Mouse (Mus musculus) hindbrain, embryonic 13.5 days (tissue): ENCODE results near the gene Tenm2. TPM values are rescaled to one million over a fixed set of nuclear protein-coding genes. Genes with fewer than 3 reads are reported as not detected.

ENCODE experiments used
- ATAC-seq: fragments of 200-750 bp; cut with Nextera tagmentation; 2 replicates; pipeline ENCODE4 v1.8.0; 2017; ENCODE audit warnings: moderate TSS enrichment; ENCODE audit not compliant: low FRiP score
- H3K27ac ChIP-seq: fragments of 300-500 bp; sonication (generic); 2 replicates; pipeline ENCODE4 v1.5.1; 2015; ENCODE audit warnings: inconsistent platforms, mild to moderate bottlenecking, moderate library complexity
- H3K27me3 ChIP-seq: fragments of 300-500 bp; sonication (generic); 2 replicates; pipeline ENCODE4 v1.6.1; 2015; ENCODE audit warnings: mild to moderate bottlenecking, inconsistent platforms
- H3K36me3 ChIP-seq: fragments of 300-500 bp; sonication (generic); 2 replicates; pipeline ENCODE4 v1.6.1; 2015; ENCODE audit warnings: mild to moderate bottlenecking, inconsistent platforms
- H3K4me1 ChIP-seq: fragments of 300-500 bp; sonication (generic); replicated peaks from 2 replicates; pipeline ENCODE4 v1.6.1; 2015; ENCODE audit warnings: inconsistent platforms
- H3K4me2 ChIP-seq: fragments of 300-500 bp; sonication (generic); 2 replicates; pipeline ENCODE4 v1.6.1; 2015; ENCODE audit warnings: inconsistent platforms, mild to moderate bottlenecking, moderate library complexity
- H3K4me3 ChIP-seq: fragments of 300-500 bp; sonication (generic); 2 replicates; pipeline ENCODE4 v1.5.1; 2015; ENCODE audit warnings: mild to moderate bottlenecking, inconsistent platforms
- H3K9ac ChIP-seq: fragments of 300-500 bp; sonication (generic); 2 replicates; pipeline ENCODE4 v1.6.1; 2015; ENCODE audit warnings: mild to moderate bottlenecking, inconsistent platforms
- H3K9me3 ChIP-seq: fragments of 300-500 bp; sonication (generic); 2 replicates; pipeline ENCODE4 v1.6.1; 2016; ENCODE audit warnings: inconsistent platforms
- WGBS: fragments of 180-500 bp; shearing (Covaris S2); methylation state at CpG from one replicate; pipeline ENCODE4 v1.1.7; 2015; 5-methylcytosine and 5-hydroxymethylcytosine counted together
- polyA plus RNA-seq: library from polyadenylated mRNA; unstranded; fragments of >200 nt; fragmentation: Nextera tagmentation; extraction: Ambion mirVana; gene quantifications from 2 replicates; pipeline ENCODE4 v1.2.1, GENCODE M21; 2015

Gene Tenm2
- polyA plus RNA-seq, 1 experiment from 2014 or later, result 29.4 TPM

DNA sequence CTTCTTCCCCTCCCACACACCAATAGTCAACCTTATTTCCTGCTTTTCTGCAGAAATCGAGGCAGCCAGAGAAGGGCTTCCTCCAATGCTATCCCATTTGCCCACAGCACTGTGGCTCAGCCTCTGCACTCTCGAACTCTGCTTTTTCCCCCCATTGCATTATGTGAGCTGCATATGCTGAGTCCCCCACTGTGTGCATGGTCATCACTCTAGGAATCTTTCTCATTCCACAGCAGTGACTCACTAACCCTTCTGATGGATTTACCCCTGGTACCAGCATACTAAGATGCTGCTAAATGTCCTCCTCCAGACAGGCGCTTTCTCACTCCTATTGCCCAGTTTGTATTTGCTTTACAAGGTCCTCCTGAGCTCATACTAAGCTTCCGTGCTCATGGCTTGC, 1222.6 kb downstream of the Tenm2 start:
- H3K9me3 ChIP-seq, result no peaks in the 10 kb centered on the region
- peaks cover 17% of the 10 kb centered on the region for H3K36me3 ChIP-seq
- no peak overlapping the region for H3K9ac ChIP-seq
- 88% methylated on average over 4 of the region's 4 CpGs for WGBS
- H3K27ac ChIP-seq, result no peak overlapping the region
- no peak for ATAC-seq
- peaks cover 15% of the 10 kb centered on the region for H3K4me1 ChIP-seq
- no peaks in the 10 kb centered on the region for H3K27me3 ChIP-seq
- H3K4me2 ChIP-seq, result no peak overlapping the region
- H3K4me3 ChIP-seq, result no peak overlapping the region

- peak; percentile 86 for ATAC-seq
- WGBS, result 32% methylated on average over 11 of the region's 11 CpGs
- H3K27ac ChIP-seq, result peak overlapping the region; percentile 71
These were observed 1226.2 kb downstream of the Tenm2 start for GRCm38 (mm10) chr11:36009281-36010208.

GRCm38 (mm10) chr11:36002900-36003299, 1232.9 kb downstream of the Tenm2 start:
- H3K27ac ChIP-seq, result no peak overlapping the region
- ATAC-seq, result no peak
- no peak overlapping the region for H3K9ac ChIP-seq
- H3K4me2 ChIP-seq, result no peak overlapping the region
- peaks cover 30% of the 10 kb centered on the region for H3K4me1 ChIP-seq
- H3K4me3 ChIP-seq, result no peak overlapping the region
- 45% methylated on average over 4 of the region's 4 CpGs for WGBS
- 0 out of 2 replicates have a peak, but pooled peaks cover 9% of the 10 kb centered on the region for H3K27me3 ChIP-seq
- peaks cover 8% of the 10 kb centered on the region for H3K36me3 ChIP-seq
- no peaks in the 10 kb centered on the region for H3K9me3 ChIP-seq

More at GRCm38 (mm10) chr11:36009281-36010208, 1226.2 kb downstream of the Tenm2 start:
- H3K27me3 ChIP-seq, result 0 out of 2 replicates have a peak, but pooled peaks cover 6% of the 10 kb centered on the region
- peaks cover 15% of the 10 kb centered on the region for H3K4me1 ChIP-seq
- no peak overlapping the region for H3K9ac ChIP-seq
- no peak overlapping the region for H3K4me2 ChIP-seq
- no peak overlapping the region for H3K4me3 ChIP-seq
- H3K9me3 ChIP-seq, result no peaks in the 10 kb centered on the region
- peaks cover 27% of the 10 kb centered on the region for H3K36me3 ChIP-seq

- 0 out of 2 replicates have a peak, but pooled peaks cover 9% of the 10 kb centered on the region for H3K27me3 ChIP-seq
- ATAC-seq, result peak; percentile 88
- H3K9me3 ChIP-seq, result no peaks in the 10 kb centered on the region
- peaks cover 30% of the 10 kb centered on the region for H3K4me1 ChIP-seq
- peak overlapping the region; percentile 30; the same call in 1 of the 2 replicates for H3K27ac ChIP-seq
- peak overlapping the region; percentile 47 for H3K4me2 ChIP-seq
- H3K9ac ChIP-seq, result peak overlapping the region; percentile 54; the same call in 1 of the 2 replicates
- 5% methylated on average over 28 of the region's 28 CpGs for WGBS
- peaks cover 4% of the 10 kb centered on the region; the same call in 1 of the 2 replicates for H3K36me3 ChIP-seq
- H3K4me3 ChIP-seq, result peak overlapping the region; percentile 22; the same call in 1 of the 2 replicates
These were observed 1234.3 kb downstream of the Tenm2 start for GRCm38 (mm10) chr11:36001282-36001970.

DNA sequence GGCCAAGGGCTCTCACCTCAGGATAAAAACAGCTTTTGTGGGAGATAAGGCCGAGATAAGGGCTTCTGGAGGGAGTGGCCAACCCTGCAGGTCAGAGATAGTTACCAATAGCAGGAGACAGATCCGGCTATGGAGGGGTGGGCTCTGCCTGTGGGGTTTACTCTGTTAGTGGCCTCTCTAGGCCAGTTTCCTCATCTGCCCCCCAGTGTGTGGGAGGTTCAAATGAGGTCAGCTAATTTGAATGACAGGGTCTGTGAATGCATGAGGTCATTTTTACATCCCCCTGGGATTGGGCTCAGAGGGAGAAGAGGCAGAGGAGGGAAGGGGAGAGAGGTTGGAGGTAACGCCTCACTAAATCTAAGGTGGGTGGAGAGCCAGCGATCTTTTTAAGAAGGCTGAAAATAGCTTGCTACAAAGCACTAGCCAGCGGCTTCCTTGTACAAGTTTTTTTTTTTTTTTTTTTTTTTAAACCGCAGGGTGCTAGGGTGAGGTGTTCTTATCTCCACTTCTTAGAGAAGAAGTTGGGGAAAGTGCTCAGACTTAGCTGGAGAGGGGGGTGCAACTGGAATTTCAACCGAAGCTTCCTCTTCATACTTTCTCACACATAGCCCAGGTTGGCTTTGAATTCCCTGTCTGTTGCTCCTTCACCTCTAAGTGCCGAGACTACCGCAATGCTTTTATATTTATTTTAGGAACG, 1235.0 kb downstream of the Tenm2 start:
- peak overlapping the region; percentile 22; the same call in 1 of the 2 replicates for H3K4me3 ChIP-seq
- 0 out of 2 replicates have a peak overlapping the region, but pooled peaks have one; percentile 8 for H3K27ac ChIP-seq
- H3K9me3 ChIP-seq, result no peaks in the 10 kb centered on the region
- no peaks in the 10 kb centered on the region for H3K36me3 ChIP-seq
- peak overlapping the region; percentile 47 for H3K4me2 ChIP-seq
- 2% methylated on average over 10 of the region's 10 CpGs for WGBS
- H3K27me3 ChIP-seq, result 0 out of 2 replicates have a peak, but pooled peaks cover 9% of the 10 kb centered on the region
- peak; percentile 19; the same call in 1 of the 2 replicates for ATAC-seq
- H3K9ac ChIP-seq, result 0 out of 2 replicates have a peak overlapping the region, but pooled peaks have one; percentile 54
- peaks cover 30% of the 10 kb centered on the region for H3K4me1 ChIP-seq

DNA sequence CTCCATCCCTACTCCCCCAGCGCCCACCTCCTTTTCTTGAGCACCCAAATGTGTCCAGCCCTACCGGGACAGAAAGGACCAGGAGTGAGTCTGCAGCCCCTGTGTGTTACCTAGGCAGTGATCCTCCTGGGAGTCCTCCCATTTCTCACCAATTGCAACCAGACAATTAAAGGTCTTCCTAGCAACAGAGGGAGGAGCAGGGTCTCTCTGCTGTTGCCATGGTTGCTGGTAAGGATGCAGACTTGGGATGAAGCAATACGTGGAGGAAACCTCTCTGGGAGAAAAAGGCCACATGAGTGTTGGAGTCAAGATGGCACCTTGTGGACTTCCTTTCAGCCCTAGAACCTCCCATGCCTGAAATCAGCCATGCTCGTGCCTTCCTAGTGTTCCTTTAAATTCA, 1235.7 kb downstream of the Tenm2 start:
- 9% methylated on average over 4 of the region's 4 CpGs for WGBS
- Histone ChIP-seq H3K27ac (peak overlapping the region; percentile 35; the same call in 1 of the 2 replicates), H3K9me3 (no peaks in the 10 kb centered on the region; the same call in 1 of the 2 replicates), H3K9ac (no peak overlapping the region; the same call in 1 of the 2 replicates), H3K27me3 (0 out of 2 replicates have a peak, but pooled peaks cover 8% of the 10 kb centered on the region), H3K36me3 (no peaks in the 10 kb centered on the region), H3K4me3 (no peak overlapping the region), H3K4me1 (peaks cover 30% of the 10 kb centered on the region), H3K4me2 (peak overlapping the region; percentile 6; the same call in 1 of the 2 replicates)
- ATAC-seq, result 0 out of 2 replicates have a peak, but pooled peaks have one; percentile 32

DNA sequence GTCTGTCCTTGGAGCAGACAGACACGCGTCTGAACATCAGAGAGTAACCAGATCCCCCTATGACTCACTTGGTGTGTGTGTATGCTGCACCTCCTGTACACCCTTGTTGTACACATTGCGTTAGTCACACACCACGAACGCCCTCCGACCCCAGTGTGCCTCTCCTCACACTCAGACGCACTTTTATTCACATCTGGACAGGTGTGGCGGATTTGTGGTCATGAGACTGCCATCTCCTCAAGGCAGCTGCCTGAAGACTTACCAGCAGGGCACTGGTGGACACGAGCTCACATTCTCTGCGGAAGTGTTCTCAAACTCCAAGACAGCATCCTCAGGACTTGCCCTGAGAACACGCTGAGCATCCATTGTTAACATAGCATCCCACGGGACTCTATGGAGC, 1237.7 kb downstream of the Tenm2 start:
- Histone ChIP-seq H3K27me3 (0 out of 2 replicates have a peak, but pooled peaks cover 5% of the 10 kb centered on the region), H3K9me3 (no peaks in the 10 kb centered on the region; the same call in 1 of the 2 replicates), H3K4me2 (no peak overlapping the region), H3K9ac (no peak overlapping the region), H3K27ac (no peak overlapping the region), H3K4me1 (peaks cover 30% of the 10 kb centered on the region), H3K36me3 (no peaks in the 10 kb centered on the region), H3K4me3 (no peak overlapping the region)
- ATAC-seq, result no peak
- WGBS, result 85% methylated on average over 12 of the region's 12 CpGs

GRCm38 (mm10) chr11:35995310-35995709, 1240.5 kb downstream of the Tenm2 start:
- Histone ChIP-seq H3K27ac (no peak overlapping the region), H3K4me1 (peaks cover 9% of the 10 kb centered on the region), H3K9me3 (no peaks in the 10 kb centered on the region; the same call in 1 of the 2 replicates), H3K36me3 (no peaks in the 10 kb centered on the region), H3K9ac (no peak overlapping the region), H3K27me3 (no peaks in the 10 kb centered on the region), H3K4me2 (no peak overlapping the region), H3K4me3 (no peak overlapping the region)
- no peak for ATAC-seq

- Histone ChIP-seq H3K27me3 (peaks cover 4% of the 10 kb centered on the region; the same call in 1 of the 2 replicates), H3K27ac (no peak overlapping the region), H3K9me3 (no peaks in the 10 kb centered on the region; the same call in 1 of the 2 replicates), H3K36me3 (no peaks in the 10 kb centered on the region), H3K4me3 (no peak overlapping the region), H3K4me2 (no peak overlapping the region), H3K4me1 (no peaks in the 10 kb centered on the region), H3K9ac (no peak overlapping the region)
- no peak for ATAC-seq
- 76% methylated on average over 2 of the region's 2 CpGs for WGBS
These were observed 1243.9 kb downstream of the Tenm2 start for GRCm38 (mm10) chr11:35991846-35992245.

GRCm38 (mm10) chr11:35989967-35990366, 1245.8 kb downstream of the Tenm2 start:
- no peak overlapping the region for H3K9ac ChIP-seq
- ATAC-seq, result no peak
- WGBS, result 49% methylated on average over 4 of the region's 4 CpGs
- no peak overlapping the region for H3K4me2 ChIP-seq
- no peak overlapping the region for H3K4me3 ChIP-seq
- no peak overlapping the region for H3K27ac ChIP-seq
- H3K36me3 ChIP-seq, result no peaks in the 10 kb centered on the region
- H3K9me3 ChIP-seq, result no peaks in the 10 kb centered on the region
- peaks cover 9% of the 10 kb centered on the region for H3K4me1 ChIP-seq
- H3K27me3 ChIP-seq, result peaks cover 4% of the 10 kb centered on the region; the same call in 1 of the 2 replicates

DNA sequence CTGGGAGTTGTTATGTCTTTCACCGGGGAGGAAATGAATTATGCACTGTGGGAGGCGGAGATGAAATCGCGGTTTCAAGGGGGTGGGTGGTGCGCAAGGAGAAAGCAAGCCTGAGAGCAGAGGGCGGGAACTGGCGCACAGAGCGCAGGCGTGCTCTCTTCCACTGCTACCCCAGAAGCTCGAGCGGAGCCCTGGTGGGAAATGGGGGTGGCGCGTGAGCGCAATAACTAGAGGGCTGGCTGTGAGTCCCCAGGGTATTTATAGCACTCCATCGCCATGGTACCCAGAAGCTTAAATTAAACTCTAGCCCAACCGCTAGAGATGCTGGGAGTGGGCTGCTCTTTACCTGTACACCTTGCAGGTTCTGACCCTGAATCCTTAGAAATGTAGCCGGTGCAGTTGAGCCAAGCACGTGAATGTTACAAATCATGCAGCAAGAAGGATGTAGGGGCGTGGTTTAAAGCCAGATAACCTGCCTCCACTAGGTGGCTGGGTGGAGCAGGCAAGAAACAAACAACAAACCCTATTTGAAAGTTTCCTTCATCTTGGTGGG, 1249.8 kb downstream of the Tenm2 start:
- peak overlapping the region; percentile 64 for H3K27ac ChIP-seq
- WGBS, result under 1% methylated on average over 19 of the region's 19 CpGs
- peaks cover 9% of the 10 kb centered on the region for H3K4me1 ChIP-seq
- peak overlapping the region; percentile 32 for H3K4me3 ChIP-seq
- ATAC-seq, result peak; percentile 81
- H3K27me3 ChIP-seq, result peaks cover 13% of the 10 kb centered on the region
- H3K4me2 ChIP-seq, result peak overlapping the region; percentile 55
- H3K9me3 ChIP-seq, result no peaks in the 10 kb centered on the region
- no peaks in the 10 kb centered on the region for H3K36me3 ChIP-seq
- H3K9ac ChIP-seq, result peak overlapping the region; percentile 14; the same call in 1 of the 2 replicates
